9 mouse cellular contexts compared by ENCODE assay signal in genomic region chr2:180117485-180118194, GRCm38 (mm10). TPM values are rescaled to one million over a fixed set of nuclear protein-coding genes. Genes with fewer than 3 reads are reported as not detected.
DNase-seq lines count a peak whose midpoint lies in the region; ATAC-seq lines count a peak whose summit lies in the region.
"Had no signal": no experiment of that assay in that cellular context is flagged by ENCODE, and none has a peak within 500 bp of the region (broad histone marks: within the 10 kb centered on the region; RNA-seq: fewer than 3 reads in every experiment).

No protein-coding gene starts in this region.

- no peak for ATAC-seq in heart, embryonic 11.5 days (replicated peaks; ENCODE audit: insufficient number of reproducible peaks, low FRiP score, low TSS enrichment)
- ATAC-seq in midbrain, embryonic 15.5 days (replicated peaks), result peak; percentile 31; the same call in 1 of the 2 replicates

- H3K4me3 ChIP-seq in heart, embryonic 11.5 days (ENCODE audit: low read depth, low read length), result no peak overlapping the region
- peak overlapping the region; percentile 83; the same call in 1 of the 2 replicates for H3K4me3 ChIP-seq in midbrain, embryonic 15.5 days

- intact Hi-C loops in left cerebral cortex, postnatal 25 days (cut with DNase I), result loop anchor here (2.0 kb wide), 1 partner anchor 47 kb away; the partner anchor contains the start of gene Mtg2

- no peak overlapping the region for H3K9ac ChIP-seq in heart, embryonic 11.5 days (ENCODE audit: low read depth, low read length)
- peak overlapping the region; percentile 27 for H3K9ac ChIP-seq in midbrain, embryonic 15.5 days

- H3K36me3 ChIP-seq in heart, embryonic 11.5 days (ENCODE audit: control insufficient read depth, insufficient read depth, low read length), result no peaks in the 10 kb centered on the region
- H3K36me3 ChIP-seq in midbrain, embryonic 15.5 days (replicated peaks), result no peaks in the 10 kb centered on the region

- peak; percentile 33 for DNase-seq in adrenal gland, adult 2 months
- DNase-seq in adrenal gland, postnatal 25 days, result no peak
- DNase-seq in thymus, postnatal 0 days (ENCODE audit: low spot score), result peak; percentile 65
- no peak for DNase-seq in thymus, postnatal 10 days (ENCODE audit: low spot score in 2 of 2)
- DNase-seq in left cerebral cortex, postnatal 25 days (ENCODE audit: low spot score in 2 of 2), result peak; percentile 65 to 79
- peak; percentile 51 for DNase-seq in thymus, postnatal 14 days

- no peaks in the 10 kb centered on the region for H3K9me3 ChIP-seq in heart, embryonic 11.5 days (replicated peaks; ENCODE audit: control insufficient read depth, low read length)
- no peaks in the 10 kb centered on the region for H3K9me3 ChIP-seq in midbrain, embryonic 15.5 days

- 0 out of 2 replicates have a peak overlapping the region, but pooled peaks have one; percentile 9 for H3K4me2 ChIP-seq in heart, embryonic 11.5 days
- H3K4me2 ChIP-seq in midbrain, embryonic 15.5 days, result peak overlapping the region; percentile 86

- H3K27me3 ChIP-seq in heart, embryonic 11.5 days (ENCODE audit: control insufficient read depth, insufficient read depth, low read length), result no peaks in the 10 kb centered on the region
- no peaks in the 10 kb centered on the region for H3K27me3 ChIP-seq in midbrain, embryonic 15.5 days (replicated peaks)

- peaks cover 34% of the 10 kb centered on the region for H3K4me1 ChIP-seq in heart, embryonic 11.5 days (ENCODE audit: control insufficient read depth, insufficient read depth, low read length)
- H3K4me1 ChIP-seq in midbrain, embryonic 15.5 days, result peaks cover 54% of the 10 kb centered on the region

- 9% methylated on average over 13 of the region's 13 CpGs for WGBS in heart, embryonic 11.5 days (ENCODE audit: insufficient replicate concordance)
- 7% methylated on average over 13 of the region's 13 CpGs for WGBS in midbrain, embryonic 15.5 days

- no peak overlapping the region for H3K27ac ChIP-seq in heart, embryonic 11.5 days (ENCODE audit: low read depth, low read length)
- peak overlapping the region; percentile 81 for H3K27ac ChIP-seq in midbrain, embryonic 15.5 days

RNA-seq across cellular contexts. Expression of gene Osbpl2, which starts 1.5 kb away (rescaled TPM):
- total RNA-seq in adrenal gland, adult 2 months (2021), result 10 to 100 TPM; 41.8 to 42.3 TPM
- polyA plus RNA-seq in adrenal gland, adult 2 months (2012; rRNA removed), result 15.8 and 21.7 TPM in 2 replicates
- 47.2 and 48.9 TPM in 2 replicates for total RNA-seq in adrenal gland, postnatal 25 days (2021)
- 26.5 and 27.3 TPM in 2 replicates for polyA plus RNA-seq in thymus, postnatal 0 days (2015; fragmentation: Nextera tagmentation; extraction: Ambion mirVana)
- 33.4 and 36.1 TPM in 2 replicates for polyA plus RNA-seq in heart, embryonic 11.5 days (2014; fragmentation: Nextera tagmentation; extraction: Ambion mirVana)
- total RNA-seq in left cerebral cortex, postnatal 25 days (2021), result 10 to 100 TPM; 43.9 to 47.8 TPM
- 80.3 and 81.2 TPM in 2 replicates for polyA plus RNA-seq in midbrain, embryonic 15.5 days (2015; fragmentation: Nextera tagmentation; extraction: Ambion mirVana)

RNA-seq across cellular contexts. Expression of gene Hrh3, which starts 13.4 kb away (rescaled TPM):
- not detected for total RNA-seq in adrenal gland, adult 2 months (2021)
- 0.16 and 0.86 TPM in 2 replicates for polyA plus RNA-seq in adrenal gland, adult 2 months (2012; rRNA removed)
- total RNA-seq in adrenal gland, postnatal 25 days (2021), result 0.49 TPM in 1 of 2 replicates, not detected in the other
- polyA plus RNA-seq in thymus, postnatal 0 days (2015; fragmentation: Nextera tagmentation; extraction: Ambion mirVana), result 0.46 and 0.49 TPM in 2 replicates
- polyA plus RNA-seq in heart, embryonic 11.5 days (2014; fragmentation: Nextera tagmentation; extraction: Ambion mirVana), result not detected in 2 replicates
- 10 to 100 TPM; 74.4 to 96.9 TPM for total RNA-seq in left cerebral cortex, postnatal 25 days (2021)
- 3.2 and 3.7 TPM in 2 replicates for polyA plus RNA-seq in midbrain, embryonic 15.5 days (2015; fragmentation: Nextera tagmentation; extraction: Ambion mirVana)
- polyA plus RNA-seq: erythroblast, embryonic 14.5 days had no signal

RNA-seq across cellular contexts. Expression of gene Mtg2, which starts 47.3 kb away (rescaled TPM):
- 10 to 100 TPM; 13.5 to 22.2 TPM for total RNA-seq in adrenal gland, adult 2 months (2021)
- polyA plus RNA-seq in adrenal gland, adult 2 months (2012; rRNA removed), result 12.4 and 13.1 TPM in 2 replicates
- 21.4 and 23.1 TPM in 2 replicates for total RNA-seq in adrenal gland, postnatal 25 days (2021)
- polyA plus RNA-seq in thymus, postnatal 0 days (2015; fragmentation: Nextera tagmentation; extraction: Ambion mirVana), result 25.6 and 25.9 TPM in 2 replicates
- 24.6 and 27.3 TPM in 2 replicates for polyA plus RNA-seq in heart, embryonic 11.5 days (2014; fragmentation: Nextera tagmentation; extraction: Ambion mirVana)
- 10 to 100 TPM; 14.9 to 19.2 TPM for total RNA-seq in left cerebral cortex, postnatal 25 days (2021)
- polyA plus RNA-seq in midbrain, embryonic 15.5 days (2015; fragmentation: Nextera tagmentation; extraction: Ambion mirVana), result 37.4 and 37.7 TPM in 2 replicates

RNA-seq across cellular contexts. Expression of gene Adrm1, which starts 53.6 kb away (rescaled TPM):
- total RNA-seq in adrenal gland, adult 2 months (2021), result 100 to 1,000 TPM; 152 to 183 TPM
- polyA plus RNA-seq in adrenal gland, adult 2 months (2012; rRNA removed), result 280 and 296 TPM in 2 replicates
- total RNA-seq in adrenal gland, postnatal 25 days (2021), result 132 and 145 TPM in 2 replicates
- 195 TPM in 2 replicates for polyA plus RNA-seq in thymus, postnatal 0 days (2015; fragmentation: Nextera tagmentation; extraction: Ambion mirVana)
- 121 and 126 TPM in 2 replicates for polyA plus RNA-seq in heart, embryonic 11.5 days (2014; fragmentation: Nextera tagmentation; extraction: Ambion mirVana)
- 100 to 1,000 TPM in 1 of 2 experiments, 10 to 100 TPM in 1; 91.6 to 103 TPM for total RNA-seq in left cerebral cortex, postnatal 25 days (2021)
- polyA plus RNA-seq in midbrain, embryonic 15.5 days (2015; fragmentation: Nextera tagmentation; extraction: Ambion mirVana), result 205 and 213 TPM in 2 replicates

Comparison
In these comparisons a context has a peak if more than half of its experiments do, and no peak if none do; other contexts are left out.
1. DNase-seq: peak in adrenal gland, adult 2 months (single experiment), thymus, postnatal 0 days (single experiment), left cerebral cortex, postnatal 25 days (2 of 2) and thymus, postnatal 14 days (single experiment); none in adrenal gland, postnatal 25 days (single experiment) and thymus, postnatal 10 days (0 of 2).